Mouse (Mus musculus): Measurements from ENCODE around the gene Asb10. TPM values are rescaled to one million over a fixed set of nuclear protein-coding genes. Genes with fewer than 3 reads are reported as not detected.
"Not testable (repeated sequence)": the region's sequence is repeated elsewhere in the genome, so short reads cannot be mapped to it uniquely, and the experiment has no call there.

The Asb10 gene
- polyA plus RNA-seq, 1 experiment from 2014 or later = 0.11 TPM

DNA sequence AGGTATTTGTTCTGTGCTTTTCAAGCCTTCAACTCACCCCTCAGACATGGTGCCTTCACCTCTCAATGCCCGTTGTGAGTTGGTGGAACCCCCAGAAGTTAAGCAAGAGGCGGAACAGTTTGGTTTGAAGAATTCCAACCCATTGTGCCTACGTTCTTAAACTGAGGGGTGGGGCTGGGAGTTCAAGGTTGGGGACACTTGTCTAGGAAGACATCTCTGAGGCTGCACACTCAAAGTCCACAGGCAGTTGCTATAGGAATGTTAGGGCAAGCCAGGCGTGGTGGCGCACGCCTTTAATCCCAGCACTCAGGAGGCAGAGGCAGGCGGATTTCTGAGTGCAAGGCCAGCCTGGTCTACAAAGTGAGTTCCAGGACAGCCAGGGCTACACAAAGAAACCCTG, 14.6 kb upstream of the Asb10 start:
- peaks cover 15% of the 10 kb centered on the region for H3K4me1 ChIP-seq
- ATAC-seq (replicated peaks); H3K36me3 ChIP-seq; H3K9ac ChIP-seq (replicated peaks); H3K27ac ChIP-seq (replicated peaks); H3K4me3 ChIP-seq; H3K9me3 ChIP-seq; H3K27me3 ChIP-seq; H3K4me2 ChIP-seq (replicated peaks): not testable (repeated sequence)
- WGBS = 93% methylated on average over 7 of the region's 7 CpGs

DNA sequence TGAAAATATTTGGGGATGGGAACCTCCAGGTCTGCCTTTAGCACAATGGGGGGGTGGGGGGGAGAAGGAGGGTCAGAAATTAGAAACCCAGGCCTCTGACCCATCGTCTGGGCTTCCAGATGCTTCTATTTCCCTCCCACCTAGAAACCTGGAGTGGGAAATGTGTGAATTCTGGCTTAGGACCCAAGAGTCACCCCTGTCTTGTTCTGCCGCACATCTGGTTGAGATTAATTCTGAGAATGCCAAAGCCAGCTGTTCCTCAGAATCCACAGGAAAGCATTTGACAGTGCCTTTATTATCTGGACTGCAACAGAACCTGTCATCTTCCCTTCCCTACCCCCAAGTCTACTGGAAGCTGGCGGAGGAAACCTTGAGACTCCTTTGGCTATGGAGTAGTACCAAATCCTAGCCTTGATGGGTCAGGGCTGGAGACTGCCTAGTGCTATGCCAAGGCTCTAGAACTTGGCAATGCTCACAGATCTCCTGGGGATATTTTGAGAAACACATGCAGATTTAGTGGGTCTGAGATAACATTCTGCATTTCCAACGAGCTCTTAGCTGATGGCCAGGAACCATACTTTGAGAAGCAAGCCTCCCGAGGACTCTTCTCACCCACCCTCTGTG, 13.0 kb upstream of the Asb10 start:
- Histone ChIP-seq H3K9ac (replicated peaks) (no peak overlapping the region), H3K4me1 (peaks cover 16% of the 10 kb centered on the region), H3K9me3 (no peaks in the 10 kb centered on the region), H3K4me2 (replicated peaks) (no peak overlapping the region), H3K27me3 (peaks cover 3% of the 10 kb centered on the region; the same call in 1 of the 2 replicates), H3K36me3 (no peaks in the 10 kb centered on the region), H3K4me3 (no peak overlapping the region), H3K27ac (replicated peaks) (no peak overlapping the region)
- 85% methylated on average over 5 of the region's 5 CpGs for whole genome bisulfite sequencing
- ATAC-seq (replicated peaks) = no peak

DNA sequence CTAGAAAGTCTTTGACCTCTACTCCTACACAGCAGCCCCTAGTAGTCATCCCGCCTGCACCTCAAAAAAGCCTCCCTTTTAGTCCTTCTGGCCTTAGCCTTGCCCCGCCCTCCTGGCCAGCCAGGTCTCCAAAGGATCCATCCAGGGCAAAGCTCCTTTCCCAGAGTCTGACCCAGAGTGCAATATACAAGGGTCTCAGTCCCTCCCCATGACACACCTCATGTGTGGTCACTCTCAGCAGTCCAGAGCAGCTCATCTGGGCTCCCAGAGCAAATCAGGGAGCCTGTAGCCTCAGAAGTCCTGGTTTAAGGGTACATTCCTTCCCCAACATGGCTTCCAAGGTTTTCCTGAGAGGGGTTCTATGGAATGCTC, 10.5 kb upstream of the Asb10 start:
- no peak; the same call in 1 of the 2 replicates for ATAC-seq (replicated peaks)
- H3K9me3 ChIP-seq = no peaks in the 10 kb centered on the region
- no peak overlapping the region; the same call in 1 of the 2 replicates for H3K9ac ChIP-seq (replicated peaks)
- H3K27ac ChIP-seq (replicated peaks) = peak overlapping the region; percentile 76
- peaks cover 3% of the 10 kb centered on the region; the same call in 1 of the 2 replicates for H3K27me3 ChIP-seq
- H3K4me3 ChIP-seq = peak overlapping the region; percentile 12; the same call in 1 of the 2 replicates
- peak overlapping the region; percentile 43 for H3K4me2 ChIP-seq (replicated peaks)
- no peaks in the 10 kb centered on the region for H3K36me3 ChIP-seq
- 42% methylated on average over 2 of the region's 2 CpGs for WGBS
- H3K4me1 ChIP-seq = peaks cover 16% of the 10 kb centered on the region

DNA sequence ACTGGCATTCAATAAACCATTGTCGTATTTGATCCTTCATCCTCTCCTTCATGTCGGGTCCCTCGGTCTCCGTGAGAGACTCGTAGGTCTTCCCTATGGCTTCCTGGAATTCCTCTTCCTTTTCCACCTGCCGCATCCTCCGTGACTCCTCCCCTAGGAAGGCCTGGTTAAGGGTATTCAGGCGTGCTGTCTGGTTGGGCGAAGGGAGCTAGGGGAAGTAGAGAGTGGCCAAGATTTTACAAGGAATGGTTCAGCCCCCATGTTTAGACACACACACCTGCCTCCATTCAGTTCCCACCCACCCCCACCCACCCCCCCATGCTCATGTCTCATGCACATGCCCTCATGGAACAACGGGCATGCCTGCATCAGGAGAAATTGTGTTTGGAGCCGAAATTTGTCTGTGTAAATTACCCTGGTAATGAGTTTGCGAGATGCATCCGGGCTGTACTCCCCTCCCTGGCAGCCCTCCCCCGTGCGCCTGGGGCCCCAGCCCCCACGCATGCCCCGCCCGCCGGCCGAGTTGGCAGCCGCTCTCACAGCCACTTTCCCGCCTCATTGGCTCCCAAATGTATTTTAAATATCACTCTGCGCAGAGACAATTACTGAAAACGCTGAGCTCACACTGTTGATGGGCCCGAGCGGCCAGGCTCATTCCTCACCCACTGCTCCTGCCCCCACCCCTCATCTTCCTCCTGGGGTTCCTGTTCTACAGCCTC, 10.0 kb upstream of the Asb10 start:
- Histone ChIP-seq H3K36me3 (no peaks in the 10 kb centered on the region), H3K4me2 (replicated peaks) (peak overlapping the region; percentile 43), H3K4me3 (peak overlapping the region; percentile 12; the same call in 1 of the 2 replicates), H3K9me3 (no peaks in the 10 kb centered on the region), H3K27ac (replicated peaks) (peak overlapping the region; percentile 76), H3K9ac (replicated peaks) (no peak overlapping the region; the same call in 1 of the 2 replicates), H3K27me3 (peaks cover 3% of the 10 kb centered on the region; the same call in 1 of the 2 replicates), H3K4me1 (peaks cover 16% of the 10 kb centered on the region)
- ATAC-seq (replicated peaks) = peak; percentile 90
- WGBS = 17% methylated on average over 26 of the region's 26 CpGs

DNA sequence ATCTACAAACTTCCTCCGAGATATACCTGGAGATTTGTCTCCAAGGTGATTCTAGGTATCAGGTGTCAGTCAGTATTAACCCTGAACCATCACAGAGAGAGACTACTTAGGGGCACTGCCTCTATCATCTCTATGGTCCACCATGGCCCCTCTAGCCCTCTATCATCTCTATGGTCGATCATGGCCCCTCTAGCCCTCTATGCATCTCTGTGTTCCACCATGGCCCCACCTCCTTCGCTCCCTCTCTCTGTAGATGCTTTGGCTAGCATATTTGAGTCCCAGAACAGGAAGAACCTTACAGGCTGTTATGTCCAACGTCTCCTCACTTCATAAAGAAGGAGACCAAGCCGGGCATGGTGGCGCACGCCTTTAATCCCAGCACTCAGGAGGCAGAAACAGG, 1.9 kb upstream of the Asb10 start:
- Histone ChIP-seq H3K4me3 (no peak overlapping the region), H3K36me3 (no peaks in the 10 kb centered on the region), H3K9me3 (no peaks in the 10 kb centered on the region), H3K9ac (replicated peaks) (no peak overlapping the region), H3K4me1 (0 out of 2 replicates have a peak, but pooled peaks cover 4% of the 10 kb centered on the region), H3K27me3 (no peaks in the 10 kb centered on the region), H3K4me2 (replicated peaks) (no peak overlapping the region), H3K27ac (replicated peaks) (no peak overlapping the region)
- no peak for ATAC-seq (replicated peaks)
- WGBS = 81% methylated on average over 7 of the region's 7 CpGs

DNA sequence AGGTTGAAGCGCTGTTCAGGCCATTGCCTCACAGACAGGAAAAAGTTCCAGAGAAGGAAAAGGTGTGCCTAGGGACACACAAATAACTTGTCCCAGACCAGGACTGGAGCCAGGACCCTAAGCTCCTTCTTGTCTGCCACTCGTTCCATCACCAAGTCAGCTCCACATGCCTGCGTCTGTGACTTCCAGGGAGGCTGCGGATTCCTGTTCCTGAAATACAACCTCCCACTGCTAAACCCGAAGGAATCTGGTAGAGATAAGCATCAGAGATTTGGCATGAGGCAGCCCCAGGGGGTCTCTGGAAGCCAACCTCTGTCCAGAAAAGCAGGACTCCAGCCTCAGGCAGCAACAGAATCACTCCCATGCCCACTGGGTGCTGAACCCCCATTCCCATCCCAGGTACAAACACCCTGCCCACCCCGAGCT, 379 bp upstream of the Asb10 start:
- Histone ChIP-seq H3K4me2 (replicated peaks) (no peak overlapping the region), H3K9ac (replicated peaks) (no peak overlapping the region), H3K9me3 (no peaks in the 10 kb centered on the region), H3K4me3 (no peak overlapping the region), H3K27ac (replicated peaks) (no peak overlapping the region), H3K27me3 (no peaks in the 10 kb centered on the region), H3K4me1 (0 out of 2 replicates have a peak, but pooled peaks cover 8% of the 10 kb centered on the region), H3K36me3 (no peaks in the 10 kb centered on the region)
- no peak for ATAC-seq (replicated peaks)
- 45% methylated on average over 6 of the region's 6 CpGs for WGBS

DNA sequence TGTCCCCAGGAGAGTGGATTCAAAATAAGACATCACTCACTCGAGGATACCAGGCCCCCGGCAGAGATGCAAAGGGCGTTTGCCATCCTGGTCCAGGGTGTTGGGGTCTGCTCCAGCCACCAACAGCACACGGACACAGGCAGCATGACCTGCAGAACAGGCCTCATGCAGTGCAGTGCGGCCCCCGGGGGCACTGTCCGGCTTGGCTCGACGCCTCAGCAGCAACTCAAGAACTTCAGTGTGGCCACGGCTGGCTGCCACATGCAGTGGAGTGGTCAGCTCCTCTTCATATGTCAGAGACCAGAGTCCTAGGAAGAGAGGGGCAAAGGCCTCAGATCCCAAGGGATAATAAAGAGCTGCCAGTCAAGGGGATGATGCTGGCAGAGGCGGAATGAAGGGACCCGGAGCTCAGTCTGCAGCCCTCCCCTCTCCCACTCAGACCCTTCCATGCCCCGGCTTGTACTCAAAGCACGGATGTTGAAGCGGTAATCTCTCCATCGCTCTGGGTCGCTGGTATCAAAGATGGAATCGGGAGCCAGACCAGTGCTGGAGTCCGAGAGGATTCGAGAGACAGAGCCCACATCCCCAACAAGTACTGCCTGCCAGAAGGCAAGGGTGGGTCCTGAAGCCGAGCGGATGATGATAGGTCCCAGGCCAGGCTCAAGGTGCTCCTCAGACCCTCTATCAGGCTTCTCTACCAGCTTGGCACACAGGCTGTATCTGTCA, 1.0 kb downstream of the Asb10 start:
- Histone ChIP-seq H3K9me3 (no peaks in the 10 kb centered on the region), H3K4me1 (0 out of 2 replicates have a peak, but pooled peaks cover 8% of the 10 kb centered on the region), H3K36me3 (no peaks in the 10 kb centered on the region), H3K27ac (replicated peaks) (no peak overlapping the region), H3K4me3 (no peak overlapping the region), H3K4me2 (replicated peaks) (no peak overlapping the region), H3K9ac (replicated peaks) (no peak overlapping the region), H3K27me3 (no peaks in the 10 kb centered on the region)
- 82% methylated on average over 22 of the region's 22 CpGs for whole genome bisulfite sequencing
- ATAC-seq (replicated peaks) = no peak

DNA sequence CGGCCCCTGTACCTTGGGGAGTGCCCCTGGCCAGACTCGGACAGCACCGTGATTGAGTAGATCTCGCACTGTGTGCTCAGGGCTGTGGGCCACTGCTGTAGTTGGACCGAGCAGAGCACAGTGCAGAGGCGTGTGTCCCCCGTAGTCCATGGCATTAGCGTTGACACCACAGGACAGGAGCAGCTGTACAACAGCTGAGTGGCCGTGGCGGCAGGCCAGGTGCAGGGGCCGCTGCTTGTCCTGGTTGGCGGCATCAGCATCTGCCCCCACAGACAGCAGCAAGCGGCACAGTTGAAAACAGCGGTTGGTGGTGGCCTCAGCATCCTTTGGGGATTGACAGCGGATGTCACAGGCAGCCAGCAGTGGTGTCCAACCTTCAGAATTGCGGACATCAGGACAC, 3.2 kb downstream of the Asb10 start:
- Histone ChIP-seq H3K9me3 (no peaks in the 10 kb centered on the region), H3K9ac (replicated peaks) (no peak overlapping the region), H3K27ac (replicated peaks) (no peak overlapping the region), H3K4me1 (0 out of 2 replicates have a peak, but pooled peaks cover 8% of the 10 kb centered on the region), H3K4me3 (no peak overlapping the region), H3K4me2 (replicated peaks) (no peak overlapping the region), H3K27me3 (no peaks in the 10 kb centered on the region), H3K36me3 (no peaks in the 10 kb centered on the region)
- ATAC-seq (replicated peaks) = no peak
- 73% methylated on average over 16 of the region's 16 CpGs for WGBS

DNA sequence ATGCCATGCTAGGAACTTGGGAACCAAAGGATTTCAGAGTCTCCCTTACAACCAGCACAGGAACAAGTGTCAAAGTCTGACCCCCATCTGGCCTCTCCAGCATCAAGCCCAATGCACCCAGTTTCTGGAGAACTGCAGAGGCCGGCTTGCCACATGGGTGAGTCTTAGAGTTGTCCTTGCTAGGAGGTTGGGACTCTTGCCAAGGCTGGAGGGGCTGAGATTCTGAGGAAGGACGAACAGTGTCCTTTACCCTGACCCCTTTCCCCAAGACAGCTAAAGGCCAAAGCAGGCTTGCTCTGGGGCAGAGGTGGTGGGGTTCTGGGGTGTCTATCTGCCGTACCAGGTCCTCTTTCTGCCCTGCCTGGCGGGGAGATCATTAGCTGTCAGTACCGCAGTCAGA, 4.3 kb downstream of the Asb10 start:
- Histone ChIP-seq H3K27ac (replicated peaks) (no peak overlapping the region), H3K9ac (replicated peaks) (no peak overlapping the region), H3K4me2 (replicated peaks) (no peak overlapping the region), H3K27me3 (no peaks in the 10 kb centered on the region), H3K36me3 (no peaks in the 10 kb centered on the region), H3K4me3 (no peak overlapping the region), H3K9me3 (no peaks in the 10 kb centered on the region), H3K4me1 (0 out of 2 replicates have a peak, but pooled peaks cover 8% of the 10 kb centered on the region)
- WGBS = 49% methylated on average over 5 of the region's 5 CpGs
- ATAC-seq (replicated peaks) = no peak

DNA sequence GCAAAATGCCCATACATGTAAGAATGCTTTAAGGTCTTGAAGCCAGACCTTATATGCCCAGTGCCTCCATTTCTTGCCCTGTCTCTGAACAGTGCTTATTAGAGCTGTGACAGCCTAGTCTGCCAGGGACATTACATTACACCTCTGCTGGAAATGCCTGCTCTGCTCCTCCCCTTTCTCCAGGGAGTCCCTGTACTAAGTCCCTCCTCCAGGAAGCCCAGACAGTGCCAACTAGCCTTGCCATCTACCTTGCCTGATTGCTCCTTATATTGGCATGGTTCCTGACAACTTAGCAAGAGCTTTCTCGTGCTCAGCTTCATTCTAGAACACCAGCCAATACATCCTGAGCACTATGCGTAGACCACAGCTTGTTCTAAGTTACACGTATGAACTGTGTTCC, 5.0 kb downstream of the Asb10 start:
- Histone ChIP-seq H3K4me2 (replicated peaks) (no peak overlapping the region), H3K4me1 (0 out of 2 replicates have a peak, but pooled peaks cover 6% of the 10 kb centered on the region), H3K27me3 (no peaks in the 10 kb centered on the region; the same call in 1 of the 2 replicates), H3K9ac (replicated peaks) (no peak overlapping the region), H3K9me3 (no peaks in the 10 kb centered on the region), H3K4me3 (no peak overlapping the region), H3K36me3 (no peaks in the 10 kb centered on the region), H3K27ac (replicated peaks) (no peak overlapping the region)
- ATAC-seq (replicated peaks) = no peak
- 70% methylated on average over 3 of the region's 3 CpGs for WGBS

DNA sequence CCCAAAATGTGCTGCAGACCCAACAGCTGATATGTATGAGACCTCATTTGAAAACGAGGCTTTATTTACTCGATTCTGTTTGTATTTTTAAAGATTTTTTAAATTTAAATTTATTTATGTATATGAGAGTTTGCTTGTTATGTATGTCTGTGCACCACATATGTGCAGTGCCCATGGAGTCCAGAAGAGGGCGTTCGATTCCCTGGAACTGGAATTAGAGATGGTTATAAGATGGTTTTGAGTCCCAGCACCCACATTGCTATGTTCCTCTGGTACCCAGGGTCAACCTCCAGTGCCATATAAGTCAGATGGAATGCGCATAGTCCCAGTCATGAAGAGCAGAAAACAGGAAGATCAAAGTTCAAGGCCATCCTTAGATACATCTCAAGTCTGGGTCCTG, 6.5 kb downstream of the Asb10 start:
- H3K9ac ChIP-seq (replicated peaks) = no peak overlapping the region
- 59% methylated on average over 5 of the region's 5 CpGs for WGBS
- no peak overlapping the region for H3K27ac ChIP-seq (replicated peaks)
- no peak overlapping the region for H3K4me3 ChIP-seq
- no peak overlapping the region for H3K4me2 ChIP-seq (replicated peaks)
- no peaks in the 10 kb centered on the region for H3K9me3 ChIP-seq
- H3K27me3 ChIP-seq = peaks cover 7% of the 10 kb centered on the region
- 0 out of 2 replicates have a peak, but pooled peaks cover 3% of the 10 kb centered on the region for H3K4me1 ChIP-seq
- no peaks in the 10 kb centered on the region for H3K36me3 ChIP-seq
- no peak for ATAC-seq (replicated peaks)

DNA sequence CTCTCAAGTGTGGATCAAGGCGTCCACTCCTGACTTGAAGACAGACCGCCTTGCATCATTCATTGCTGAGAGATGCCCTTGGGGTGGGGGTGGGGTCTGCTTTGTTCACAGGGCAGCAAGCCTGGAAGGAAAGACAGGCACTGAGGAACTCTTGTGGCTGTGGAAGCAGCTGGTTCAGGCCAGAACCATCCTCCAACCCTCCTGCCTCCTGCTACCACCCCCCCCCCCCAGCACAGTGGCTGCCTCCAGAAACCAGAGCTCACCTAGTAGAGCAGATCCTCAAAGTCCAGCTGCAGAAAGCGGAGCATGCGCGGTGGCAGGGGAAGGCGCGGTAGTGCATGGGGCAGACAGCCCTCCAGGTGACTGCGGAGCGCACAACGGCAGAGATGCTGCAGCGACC, 7.4 kb downstream of the Asb10 start:
- H3K27me3 ChIP-seq = peaks cover 16% of the 10 kb centered on the region
- WGBS = 71% methylated on average over 11 of the region's 11 CpGs

More for the DNA sequence above, 7.4 kb downstream of the Asb10 start:
- H3K36me3 ChIP-seq = no peaks in the 10 kb centered on the region
- no peaks in the 10 kb centered on the region for H3K9me3 ChIP-seq
- H3K4me1 ChIP-seq = 0 out of 2 replicates have a peak, but pooled peaks cover 3% of the 10 kb centered on the region
- no peak overlapping the region for H3K9ac ChIP-seq (replicated peaks)
- no peak overlapping the region for H3K4me3 ChIP-seq
- H3K4me2 ChIP-seq (replicated peaks) = no peak overlapping the region
- H3K27ac ChIP-seq (replicated peaks) = no peak overlapping the region
- ATAC-seq (replicated peaks) = no peak
